Mouse (Mus musculus) CH12.LX (cell line): ENCODE results near the gene Dpyd.

Experiments
- CTCF ChIP-seq, 2 experiments: IDR thresholded peaks in 1 of 2; conservative IDR thresholded peaks in 1 of 2; 2 replicates each; pipeline ENCODE4 v1.5.1; 2011 to 2012; ENCODE audit warnings: low read depth in 2 of 2, low read length in 2 of 2, improper control_type of control experiment in 1 of 2, inconsistent platforms in 1 of 2, mild to moderate bottlenecking in 1 of 2, moderate library complexity in 1 of 2
- E2F4 ChIP-seq: IDR thresholded peaks from 2 replicates; pipeline ENCODE4 v1.6.1; 2011; ENCODE audit warnings: low read depth, low read length, improper control_type of control experiment; ENCODE audit not compliant: insufficient replicate concordance
- HCFC1 ChIP-seq: IDR thresholded peaks from 2 replicates; pipeline ENCODE4 v1.6.1; 2012; ENCODE audit warnings: low read depth, mild to moderate bottlenecking, inconsistent platforms, low read length, improper control_type of control experiment
- MAX ChIP-seq: IDR thresholded peaks from 2 replicates; pipeline ENCODE4 v1.6.1; 2011; ENCODE audit warnings: low read length, improper control_type of control experiment
- NELFE ChIP-seq: IDR thresholded peaks from 2 replicates; pipeline ENCODE4 v1.6.1; 2011; ENCODE audit warnings: low read depth, low read length, improper control_type of control experiment
- NRF1 ChIP-seq: IDR thresholded peaks from 2 replicates; pipeline ENCODE4 v1.6.1; 2014; ENCODE audit warnings: low read depth, mild to moderate bottlenecking, inconsistent platforms, low read length, improper control_type of control experiment, moderate library complexity
- POLR2A ChIP-seq: IDR thresholded peaks from 2 replicates; pipeline ENCODE4 v1.6.1; 2011; ENCODE audit warnings: low read depth, mild to moderate bottlenecking, improper control_type of control experiment, low read length
- TBP ChIP-seq: conservative IDR thresholded peaks from 2 replicates; pipeline ENCODE4 v1.6.1; 2011; ENCODE audit warnings: low read depth, low read length, improper control_type of control experiment
- UBTF ChIP-seq: IDR thresholded peaks from 2 replicates; pipeline ENCODE4 v1.6.1; 2012; ENCODE audit warnings: low read depth, mild to moderate bottlenecking, inconsistent platforms, low read length, improper control_type of control experiment, moderate library complexity
- ZC3H11A ChIP-seq: IDR thresholded peaks from 2 replicates; pipeline ENCODE4 v1.6.1; 2012; ENCODE audit warnings: low read depth, mild to moderate bottlenecking, inconsistent platforms, low read length, improper control_type of control experiment

GRCm38 (mm10) chr3:119143034-119143433 is 581.1 kb downstream of the Dpyd start:
- TF ChIP-seq NRF1 (no peak), UBTF (no peak), POLR2A (no peak), MAX (no peak), E2F4 (no peak), CTCF (conservative IDR thresholded peaks at IDR 0.05 in 1 of 2, IDR thresholded peaks at IDR 0.05 in 1 of 2; ENCODE audit: low read depth in 2 of 2, low read length in 2 of 2) (no peak), NELFE (no peak), TBP (no peak), ZC3H11A (no peak), HCFC1 (no peak)
